Mouse (Mus musculus) layer of hippocampus, adult 18-20 months (tissue): ENCODE results near the gene Aff3. TPM values are rescaled to one million over a fixed set of nuclear protein-coding genes. Genes with fewer than 3 reads are reported as not detected.

Experiments used
- DNase-seq, 2 experiments: peaks; one replicate each; pipeline ENCODE4 v3.0.0; 2022; ENCODE audit warnings: low spot score in 2 of 2
- long read RNA-seq: library from polyadenylated mRNA; stranded (forward); transcript quantifications from one replicate; pipeline ENCODE4 v2.0.0, GENCODE M21; 2021
- total RNA-seq, 2 experiments: library from RNA; stranded (reverse); gene quantifications; 2 replicates each; pipeline ENCODE4 v1.2.3; 2021

Aff3 gene
- 100 to 1,000 TPM; 115 to 122 TPM for total RNA-seq
- long read RNA-seq, partial matches to known transcripts = 27 of 76 reads
- long read RNA-seq, other reads (novel, unspliced or antisense) = 49 of 76 reads

DNA sequence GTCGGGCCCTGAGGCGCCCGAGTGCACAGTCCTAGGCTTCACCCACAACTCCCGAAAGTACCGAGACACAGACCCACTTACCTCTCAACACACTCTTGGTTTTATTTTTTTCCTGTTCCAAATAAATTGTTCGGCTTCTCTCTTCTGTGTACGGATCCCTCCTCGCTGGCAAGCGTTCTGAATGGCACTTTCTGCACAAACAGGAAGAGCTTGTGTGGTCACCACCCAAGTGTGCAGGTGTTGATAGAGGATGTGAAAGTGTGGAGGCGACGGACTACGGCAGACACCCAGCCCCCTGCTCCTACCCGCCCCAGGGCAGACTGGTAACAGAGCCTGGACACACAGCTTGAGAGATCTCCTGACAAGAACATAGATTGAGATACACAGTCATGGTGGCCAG lies at the start of gene Aff3:
Gene Aff3, minus strand, starts transcription at position 179 of the 400 bp plus-strand sequence.
- DNase-seq = no peak

DNA sequence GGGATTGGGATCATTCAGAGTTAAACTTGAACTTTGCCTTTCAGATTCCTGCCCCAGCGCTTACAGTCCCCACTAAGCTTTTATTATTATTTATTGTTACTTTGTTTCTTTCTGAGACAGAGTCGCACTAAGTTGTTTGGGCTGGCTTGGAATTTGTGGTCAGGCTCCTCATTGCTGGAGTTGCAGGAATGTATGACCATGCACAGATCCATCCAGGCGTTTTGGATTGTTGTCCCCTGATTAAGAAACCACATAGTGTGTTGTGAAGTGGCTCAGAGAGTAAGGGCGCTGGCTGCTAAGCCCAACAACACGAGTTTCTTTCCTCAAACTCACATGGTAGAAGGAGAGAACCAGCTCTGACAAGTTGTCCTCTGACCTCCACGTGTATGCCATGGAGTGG lies 35.9 kb upstream of the Aff3 start:
- DNase-seq = no peak

DNA sequence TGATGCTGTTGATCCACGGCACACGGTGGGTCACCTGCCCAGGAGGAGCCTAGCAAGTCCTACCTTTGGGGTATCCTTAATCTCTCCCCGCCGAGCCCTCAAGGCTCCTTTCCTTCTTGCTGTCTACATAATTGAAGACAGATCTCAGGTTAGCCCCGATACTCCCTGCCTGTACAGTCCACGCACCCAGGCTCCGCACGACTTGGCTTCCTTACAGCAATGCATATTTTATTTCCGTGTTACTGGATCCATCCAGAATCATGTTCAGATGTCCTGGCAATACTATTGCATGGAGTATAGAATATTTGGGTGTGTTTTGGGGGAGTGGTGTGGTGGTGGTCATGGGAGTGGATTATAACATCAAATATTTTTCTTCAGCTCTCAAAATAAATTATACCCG lies 34.5 kb upstream of the Aff3 start:
- DNase-seq = no peak

DNA sequence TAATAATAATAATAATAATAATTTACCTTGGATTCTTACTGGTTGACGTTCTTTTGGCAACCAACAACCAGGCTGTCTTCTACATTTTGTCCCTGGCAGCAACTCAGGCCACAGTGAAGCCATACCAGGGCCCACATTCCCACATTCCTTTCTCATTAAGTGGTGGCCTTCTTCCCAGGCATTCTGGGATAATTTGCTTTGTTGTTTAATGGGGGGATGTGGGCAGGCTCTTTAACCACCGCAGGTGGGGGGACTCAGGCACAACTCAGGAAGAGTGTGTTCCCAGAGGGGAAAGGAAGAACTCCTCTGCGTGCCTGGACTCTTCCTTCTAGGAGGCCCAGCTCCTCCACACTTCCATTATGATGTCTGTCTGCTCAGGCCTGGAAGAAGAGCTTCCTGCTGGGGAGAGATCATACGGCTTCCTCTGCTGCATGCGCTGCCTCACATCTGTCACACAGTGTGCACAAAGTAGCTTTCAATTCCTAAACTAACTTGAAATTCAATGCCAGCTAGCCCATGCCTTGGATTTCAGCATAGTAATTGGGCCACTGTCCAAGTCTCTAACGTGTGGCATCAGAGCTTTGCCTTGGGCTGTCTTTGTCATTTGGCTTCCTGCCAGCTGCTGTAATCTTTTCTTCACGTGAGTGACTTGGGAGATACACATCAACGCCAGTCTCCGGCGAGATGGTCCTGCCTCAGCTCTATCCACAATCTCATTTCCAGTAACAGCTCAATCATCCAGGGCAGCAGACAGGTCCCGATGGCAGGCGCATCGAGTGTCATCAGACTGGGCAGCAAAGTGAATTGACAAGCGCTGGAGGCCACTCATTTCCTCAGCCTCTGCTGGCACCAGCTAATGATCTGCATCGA lies 31.3 kb upstream of the Aff3 start:
- no peak for DNase-seq

DNA sequence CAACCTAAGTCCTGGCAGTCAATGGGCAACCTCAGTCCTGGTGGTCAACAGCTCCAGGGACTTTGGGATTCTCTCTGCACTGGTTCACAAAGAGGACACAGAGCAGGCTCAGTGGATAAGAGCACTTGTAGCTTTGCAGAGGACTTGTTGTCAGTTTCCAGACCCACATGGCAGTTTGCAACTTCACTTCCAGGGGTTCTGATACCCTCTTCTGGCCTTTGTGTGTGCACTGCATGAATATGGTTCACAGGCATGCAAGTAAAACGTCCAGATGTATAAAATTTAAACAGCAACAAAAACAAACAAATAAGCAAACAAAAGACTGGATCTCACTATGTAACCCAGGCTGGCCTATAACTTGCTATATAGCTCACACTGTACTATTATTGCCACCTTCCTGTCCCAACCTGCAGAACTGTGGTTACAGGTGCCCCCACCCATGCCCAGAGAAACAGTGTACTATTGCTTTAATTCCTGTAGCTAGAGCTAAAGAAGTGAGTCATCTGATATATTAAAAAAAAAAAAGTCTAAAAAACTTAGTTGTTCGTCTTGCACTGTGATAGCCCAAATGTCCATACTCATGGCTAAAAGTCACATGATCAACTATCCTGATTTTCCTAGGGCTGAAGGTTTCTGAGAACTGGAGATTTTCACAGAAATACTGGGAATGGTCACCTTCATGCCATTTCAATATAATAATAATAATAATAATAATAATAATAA lies 30.5 kb upstream of the Aff3 start:
- no peak for DNase-seq

DNA sequence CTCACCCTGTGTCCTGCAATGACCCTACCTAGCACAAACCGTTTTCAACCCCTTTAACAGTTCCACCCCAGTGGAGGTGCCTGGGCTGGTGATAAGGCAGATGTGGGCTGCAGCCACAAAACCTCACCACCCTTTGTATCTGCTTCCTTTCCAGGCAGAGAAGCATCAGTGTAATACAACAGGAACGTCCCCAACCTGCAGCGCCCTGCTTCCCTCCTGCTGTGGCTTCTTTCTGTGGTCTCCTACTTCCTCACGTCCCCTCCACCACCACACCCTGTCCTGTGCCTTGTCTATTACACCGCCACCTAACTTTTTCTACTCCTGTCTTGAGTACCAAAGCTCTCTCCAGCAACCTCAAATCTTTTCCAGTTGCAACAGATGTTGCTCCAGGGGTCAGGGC lies 29.4 kb upstream of the Aff3 start:
- no peak for DNase-seq

DNA sequence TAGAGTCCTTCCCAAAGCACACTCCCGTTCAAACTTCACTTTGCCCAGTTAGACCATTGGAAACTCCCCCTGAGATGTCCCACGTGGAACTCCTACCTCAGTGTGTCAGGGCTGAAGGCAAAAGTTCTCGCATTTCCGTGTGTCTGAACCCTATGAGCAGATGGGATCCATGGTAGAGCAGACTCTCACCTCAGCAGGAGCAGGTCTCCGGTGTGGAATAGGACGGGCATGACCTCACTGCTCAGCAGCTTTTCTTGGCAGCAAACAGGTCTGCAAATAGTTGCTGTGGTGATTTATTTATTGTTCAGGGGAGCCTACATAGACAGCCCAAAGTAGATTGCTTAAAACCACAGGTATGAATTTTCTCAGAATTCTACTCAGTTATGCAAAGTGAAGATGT lies 25.7 kb upstream of the Aff3 start:
- DNase-seq = no peak

DNA sequence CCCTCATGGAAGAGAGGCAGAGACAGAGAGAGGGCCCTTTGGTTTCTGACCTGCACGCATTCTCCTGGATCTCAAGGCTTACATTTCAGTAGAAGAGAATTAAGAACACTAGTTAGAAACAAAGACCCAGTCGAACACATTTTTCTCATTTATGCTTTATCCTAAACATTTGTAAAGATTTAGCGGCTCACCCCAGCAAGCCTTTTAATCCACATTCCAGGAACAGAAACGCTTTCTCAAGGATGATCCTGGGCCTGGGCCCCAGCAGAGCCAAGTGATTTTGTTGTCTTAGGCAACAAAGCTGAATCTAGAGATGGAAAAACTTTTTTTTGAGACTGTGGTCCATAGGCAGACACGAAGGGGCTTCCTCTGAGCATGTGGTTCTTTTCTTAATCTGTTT lies 23.5 kb upstream of the Aff3 start:
- DNase-seq = no peak

DNA sequence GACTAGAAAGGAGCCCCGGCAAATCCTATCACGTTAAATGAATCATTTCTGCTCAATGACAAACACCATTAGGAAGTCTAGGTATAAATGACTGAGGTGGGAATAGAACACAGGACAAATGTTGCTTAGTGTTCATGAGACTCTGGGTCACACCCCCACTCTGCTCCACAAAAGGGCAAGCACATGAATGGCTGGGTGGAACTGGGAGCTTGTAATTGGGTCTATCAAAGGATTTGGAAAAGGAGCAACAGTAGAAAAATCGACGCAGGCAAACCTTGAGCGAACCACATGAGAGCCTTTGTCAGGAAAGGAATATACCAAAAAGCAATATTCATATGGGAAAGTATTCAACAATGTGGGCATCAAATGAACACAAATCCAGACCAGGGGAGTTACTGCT lies 21.0 kb upstream of the Aff3 start:
- DNase-seq = no peak

DNA sequence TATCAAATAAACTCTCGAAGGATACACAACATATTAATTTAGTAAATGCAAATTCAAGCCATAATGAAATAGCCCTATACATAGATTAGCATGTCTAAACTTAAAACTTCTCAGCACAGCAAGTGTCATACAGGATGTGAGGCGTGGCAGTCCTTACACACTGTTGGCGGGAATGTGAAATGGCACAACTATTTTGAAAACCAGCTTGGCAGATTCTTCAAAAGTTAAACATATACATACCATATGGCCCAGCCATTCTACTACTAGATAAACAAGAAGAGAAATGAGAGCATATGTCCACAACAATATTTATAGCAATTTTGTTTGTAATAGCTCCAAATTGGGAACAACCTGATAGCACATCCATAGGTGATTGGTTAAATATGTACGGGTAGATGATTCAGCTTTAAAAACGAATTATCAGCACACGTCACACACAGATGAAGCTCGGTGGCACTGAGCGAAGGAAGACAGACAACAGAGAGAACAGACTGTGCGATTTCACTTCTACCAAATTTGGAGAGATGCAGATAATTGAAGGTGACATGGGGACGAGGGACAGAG lies 18.5 kb upstream of the Aff3 start:
- DNase-seq = no peak

DNA sequence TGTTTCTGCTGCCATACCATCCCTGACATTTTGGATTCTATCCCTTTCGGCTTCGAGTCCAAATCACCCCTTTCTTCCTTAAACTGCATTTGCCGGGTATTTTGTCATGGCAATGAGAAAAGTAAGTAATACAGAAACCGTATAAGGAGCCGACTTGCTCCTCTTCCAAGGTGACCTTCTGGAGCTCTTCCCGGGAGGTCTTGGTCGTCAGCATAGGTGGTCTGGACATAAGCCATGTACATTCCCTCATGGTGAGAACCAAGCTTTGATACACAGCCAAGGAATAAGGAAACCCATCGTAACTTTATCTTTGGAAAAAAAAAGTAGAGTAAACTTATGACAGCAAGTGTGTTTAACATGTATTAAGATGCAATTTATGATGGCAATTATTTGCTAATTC lies 15.1 kb upstream of the Aff3 start:
- no peak for DNase-seq

DNA sequence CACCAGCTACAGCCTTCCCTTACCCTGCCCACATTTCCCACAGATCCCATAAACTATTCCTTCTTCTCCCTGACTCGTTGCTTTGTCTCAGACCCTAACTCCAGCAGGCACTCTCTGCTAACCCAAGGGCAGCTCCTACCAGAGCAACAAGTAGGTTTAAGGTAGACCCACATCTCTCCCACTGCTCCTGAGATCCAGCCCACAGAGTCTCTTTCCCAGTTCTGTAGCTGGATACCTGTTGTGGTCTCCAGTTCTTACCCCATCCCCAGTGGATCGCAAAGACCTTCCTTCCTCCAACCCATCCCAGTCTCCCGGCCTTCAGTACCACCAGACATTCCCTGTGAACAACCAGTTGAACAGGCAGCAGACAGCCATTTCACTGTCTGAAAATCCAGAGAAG lies 7.0 kb upstream of the Aff3 start:
- no peak for DNase-seq

DNA sequence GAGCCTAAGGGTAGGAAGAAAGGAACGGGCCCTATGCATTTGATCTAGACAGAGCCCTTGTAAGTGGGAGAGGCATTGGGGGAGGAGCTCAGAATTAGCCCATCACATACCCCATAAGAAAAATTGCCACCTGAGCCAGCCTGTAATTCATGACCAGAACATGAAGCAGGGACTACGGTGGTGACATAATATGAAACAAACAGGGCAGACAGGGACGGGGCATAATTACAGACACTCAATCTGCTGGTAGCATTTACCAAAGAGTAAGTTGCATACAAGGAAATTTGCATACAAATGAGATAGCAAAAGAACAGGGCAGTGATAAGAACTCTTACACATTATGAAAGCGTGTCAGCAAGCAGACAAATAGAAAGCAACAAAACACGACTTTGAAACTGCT lies 6.3 kb upstream of the Aff3 start:
- no peak for DNase-seq

DNA sequence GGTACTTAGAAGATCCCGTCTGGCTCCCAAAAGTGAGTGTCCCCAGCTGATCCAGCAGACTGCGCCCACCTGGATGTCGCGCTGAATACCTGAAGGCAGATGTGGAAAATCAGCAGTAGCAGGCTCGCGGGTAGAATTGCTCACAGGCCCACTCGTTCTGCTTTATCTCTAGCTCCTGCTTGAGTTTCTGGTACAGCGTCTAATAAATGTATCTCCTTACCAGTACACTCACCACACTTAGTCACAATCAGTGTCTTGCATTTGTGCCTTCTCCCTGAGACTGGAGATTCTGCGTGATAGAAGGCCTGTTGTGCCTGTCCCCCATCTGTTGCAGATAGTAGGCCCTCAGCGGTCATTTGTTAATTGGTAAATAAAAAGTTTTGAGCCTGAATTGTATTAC lies 3.6 kb upstream of the Aff3 start:
- no peak for DNase-seq

DNA sequence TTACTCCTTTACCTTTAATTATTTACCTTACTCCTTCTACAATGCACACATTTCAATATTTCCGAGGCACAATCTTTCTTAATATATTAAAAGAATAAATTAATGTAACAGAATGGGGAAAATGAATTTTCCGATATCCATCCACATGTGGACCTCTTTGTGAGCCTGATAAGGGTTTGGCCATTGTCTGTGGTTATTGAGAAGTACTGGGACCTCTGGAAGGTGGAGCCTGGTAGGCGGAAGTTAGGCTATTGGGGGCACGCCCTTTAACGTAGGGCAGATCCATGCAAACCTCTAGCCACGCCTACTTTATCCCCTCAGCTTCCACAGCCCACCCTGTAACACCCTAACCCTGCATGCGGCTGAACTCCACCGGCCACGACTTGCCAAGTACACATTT lies 3.1 kb upstream of the Aff3 start:
- DNase-seq = no peak

DNA sequence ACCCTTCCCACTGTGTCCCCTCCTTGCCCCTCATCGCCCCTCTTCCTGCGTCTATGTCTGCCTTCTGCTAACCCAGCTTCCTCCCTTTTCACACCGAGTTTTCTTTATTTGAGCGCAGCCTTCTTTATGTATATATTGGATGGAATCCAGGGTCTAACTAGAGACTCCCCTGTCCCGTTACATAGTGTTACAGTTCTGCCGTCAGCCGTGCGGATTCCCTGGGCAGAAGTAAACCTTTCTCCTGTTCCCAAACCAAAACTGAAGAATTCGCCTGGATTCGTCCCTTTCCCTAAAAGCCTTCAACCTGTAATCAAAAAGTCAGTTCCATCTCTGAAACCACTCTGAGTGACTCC lies 2.0 kb upstream of the Aff3 start:
- DNase-seq = no peak

DNA sequence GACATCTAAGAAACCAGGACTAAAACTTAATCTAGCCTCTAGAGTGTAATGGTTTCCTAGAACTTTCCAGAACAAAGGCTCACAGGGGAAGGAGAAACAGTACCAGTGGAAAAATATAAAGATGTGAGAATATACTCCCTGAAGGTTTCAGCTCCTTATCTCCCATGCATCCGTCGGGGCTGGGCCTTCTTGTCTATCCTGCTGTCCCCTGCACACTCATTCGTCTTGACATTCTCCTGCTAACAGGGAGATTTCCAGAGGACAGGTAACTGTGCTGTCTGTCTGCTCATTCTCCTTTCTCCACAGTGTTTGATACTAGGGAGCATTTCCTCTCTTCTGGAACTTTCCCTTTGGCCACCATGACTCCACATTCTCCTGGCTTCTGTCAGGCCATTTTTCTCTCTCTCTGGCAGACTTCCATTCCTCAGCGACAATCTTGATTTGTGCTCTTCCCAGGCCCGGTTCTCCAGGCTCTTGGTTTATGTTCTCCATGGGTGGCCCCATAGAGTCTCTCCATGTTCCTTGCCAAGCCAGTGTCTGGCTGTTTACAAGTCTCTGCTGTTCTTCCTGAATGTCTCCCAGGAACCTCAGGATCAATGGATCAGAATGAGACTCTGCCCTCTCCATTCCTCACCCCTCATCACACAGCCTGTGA lies 1.5 kb upstream of the Aff3 start:
- DNase-seq = no peak

DNA sequence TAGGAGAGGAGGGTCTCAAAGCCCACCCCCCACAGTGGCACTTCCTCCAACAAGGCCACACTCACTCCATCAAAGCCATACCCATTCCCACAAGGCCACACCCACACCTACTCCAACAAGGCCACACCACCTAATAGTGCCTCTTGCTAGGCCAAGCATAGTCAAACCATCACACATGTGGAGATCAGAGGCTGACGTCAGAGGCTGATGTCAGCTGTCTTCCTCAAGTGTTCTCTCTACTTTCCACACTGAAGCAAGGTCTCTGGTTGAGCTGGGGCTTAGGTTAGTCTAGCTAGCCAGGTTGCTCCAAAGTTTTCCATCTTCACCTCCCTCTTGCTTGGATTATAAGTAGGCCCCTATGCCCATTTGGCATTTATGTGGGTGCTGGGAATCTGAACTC lies 856 bp upstream of the Aff3 start:
- no peak for DNase-seq

DNA sequence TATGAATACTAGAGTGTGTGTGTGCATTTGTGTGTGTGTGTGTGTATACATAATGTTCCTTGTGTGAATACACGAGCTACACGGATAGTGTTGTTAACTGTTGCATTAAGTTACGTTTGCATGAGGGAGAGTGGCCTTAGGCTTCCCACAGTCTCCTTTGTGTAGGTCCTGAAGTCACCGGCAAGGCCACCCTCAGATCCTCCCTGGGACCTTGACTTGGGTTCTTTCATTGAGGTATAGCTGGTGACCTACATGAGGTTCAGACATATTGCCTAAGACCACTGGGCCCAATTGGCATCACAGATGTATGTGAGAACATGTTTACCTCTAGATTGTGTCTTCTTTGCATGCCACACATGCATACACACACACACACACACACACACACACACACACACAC lies 494 bp downstream of the Aff3 start:
- no peak for DNase-seq

DNA sequence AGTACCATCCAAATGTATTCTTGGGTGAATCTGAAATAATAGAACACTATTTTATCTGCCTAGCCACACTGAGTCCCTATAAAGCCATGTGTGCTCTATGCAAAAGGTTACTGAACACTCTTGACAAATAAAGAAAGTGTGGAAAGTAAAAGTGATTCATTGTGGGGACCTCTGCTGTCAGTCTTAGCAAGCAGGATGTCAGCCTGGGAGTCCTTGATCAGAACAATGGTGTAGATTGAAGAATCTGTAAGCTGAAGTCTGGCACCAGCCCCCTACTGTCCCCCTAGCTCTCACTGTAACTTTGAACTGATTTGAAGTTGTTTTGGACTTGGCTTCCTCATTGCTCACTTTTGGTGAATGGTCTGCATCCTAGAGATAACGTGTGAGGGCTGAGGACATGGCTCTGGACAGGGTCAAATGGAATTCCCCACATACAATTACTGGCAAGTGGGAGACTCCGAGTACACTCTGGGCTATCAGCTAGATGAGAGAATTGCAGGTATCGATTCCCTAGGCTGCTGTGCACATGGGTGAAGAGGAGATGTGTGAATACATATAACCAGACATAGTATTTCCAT lies 2.0 kb downstream of the Aff3 start:
- DNase-seq = no peak

DNA sequence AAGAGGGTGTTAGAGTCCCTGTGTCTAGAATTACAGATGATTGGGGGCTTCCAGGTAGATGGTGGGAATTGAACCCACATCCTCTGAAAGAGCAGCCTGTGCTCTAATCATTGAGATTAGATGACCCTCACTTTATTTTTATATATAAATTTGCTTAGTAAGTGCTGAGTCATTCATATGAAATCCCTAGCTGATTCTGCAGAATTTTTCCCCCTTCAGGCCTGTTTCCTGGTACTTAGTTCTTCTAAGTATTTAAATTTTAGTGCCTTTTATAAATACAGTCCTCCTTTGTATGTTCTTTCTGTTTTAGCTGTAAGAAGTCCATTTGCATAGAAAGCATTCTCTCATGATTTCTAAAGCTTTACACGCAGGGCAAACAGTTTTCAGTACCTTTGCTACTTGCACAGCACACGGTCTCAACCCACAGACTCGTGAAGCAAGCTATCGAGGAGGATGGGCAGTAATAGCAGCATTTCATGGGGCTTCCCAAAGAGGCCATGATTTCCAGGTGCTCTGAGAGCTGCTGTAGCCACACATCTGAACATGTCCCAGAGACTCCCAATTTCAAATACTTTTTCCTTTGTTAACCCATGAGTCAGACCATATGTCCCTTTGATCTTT lies 5.7 kb downstream of the Aff3 start:
- DNase-seq = no peak
